Mouse (Mus musculus) cortical plate, adult 2 months (tissue): ENCODE measurements at regions not wholly inside any gene's neighbourhood (a gene's known extent, or its start where the extent isn't known, plus 50 kb on each side); places are given as distances from the start of the nearest gene placed in this dataset.

Experiments
- CTCF ChIP-seq: fragments of 200-500 bp; IDR thresholded peaks from 2 replicates; pipeline ENCODE4 v1.5.1; 2011; ENCODE audit warnings: mild to moderate bottlenecking, control low read depth, low read length; ENCODE audit not compliant: insufficient read depth; ENCODE audit errors: extremely low read depth
- POLR2A ChIP-seq: fragments of 200-500 bp; IDR thresholded peaks from 2 replicates; pipeline ENCODE4 v1.6.1; 2011; ENCODE audit warnings: mild to moderate bottlenecking, low read length, control low read depth; ENCODE audit not compliant: insufficient read depth; ENCODE audit errors: extremely low read depth

- no peak for TF ChIP-seq POLR2A
- TF ChIP-seq CTCF: no peak
Observed at GRCm38 (mm10) chr6:100072261-100072968, 214.9 kb downstream of the Rybp start.
